Mouse (Mus musculus): Measurements from ENCODE around the gene Dnajc24. TPM values are rescaled to one million over a fixed set of nuclear protein-coding genes. Genes with fewer than 3 reads are reported as not detected.

Dnajc24 gene
- total RNA-seq, 2 experiments from 2014 or later = 7.8 TPM; not detected in 1

Other genes starting within 250 kb of the Dnajc24 start
- 0.38 and 4.8 TPM in 2 replicates for gene Elp4, start 99.0 kb downstream of the Dnajc24 start, total RNA-seq (2015; ENCODE audit: low replicate concordance)
- gene Elp4, start 99.0 kb downstream of the Dnajc24 start, total RNA-seq (2017; ENCODE audit: low replicate concordance) = 1.6 and 6.8 TPM in 2 replicates
- gene Immp1l, start 98.9 kb downstream of the Dnajc24 start, total RNA-seq (2015; ENCODE audit: low replicate concordance) = 7.7 and 27.9 TPM in 2 replicates
- gene Immp1l, start 98.9 kb downstream of the Dnajc24 start, total RNA-seq (2017; ENCODE audit: low replicate concordance) = 7.5 and 8.8 TPM in 2 replicates

Data from erythroblast, adult 5-6 weeks (primary cell).